29 mouse cellular contexts compared by ENCODE assay signal in genomic region chr2:168031842-168032241, GRCm38 (mm10). TPM values are rescaled to one million over a fixed set of nuclear protein-coding genes. Genes with fewer than 3 reads are reported as not detected.
DNase-seq lines count a peak whose midpoint lies in the region; ATAC-seq lines count a peak whose summit lies in the region.
"Had no signal": no experiment of that assay in that cellular context is flagged by ENCODE, and none has a peak within 500 bp of the region (broad histone marks: within the 10 kb centered on the region; RNA-seq: fewer than 3 reads in every experiment).

No protein-coding gene starts in this region.

- H3K27ac ChIP-seq in embryonic facial prominence, embryonic 12.5 days, result no peak overlapping the region
- no peak overlapping the region for H3K27ac ChIP-seq in embryonic facial prominence, embryonic 10.5 days (replicated peaks)
- no peak overlapping the region for H3K27ac ChIP-seq in kidney, embryonic 16.5 days (ENCODE audit: low read length)
- H3K27ac ChIP-seq in kidney, embryonic 14.5 days (ENCODE audit: low read depth, low read length), result no peak overlapping the region
- 0 out of 2 replicates have a peak overlapping the region, but pooled peaks have one; percentile 20 for H3K27ac ChIP-seq in limb, embryonic 10.5 days
- no peak overlapping the region for H3K27ac ChIP-seq in stomach, embryonic 16.5 days (ENCODE audit: low read length)
- H3K27ac ChIP-seq: forebrain, embryonic 10.5 days; forebrain, embryonic 15.5 days; gastrocnemius, adult 2 months; heart, adult 2 months; heart, embryonic 15.5 days; hindbrain, embryonic 13.5 days; kidney, postnatal 0 days; limb, embryonic 12.5 days; liver, embryonic 13.5 days; neural tube, embryonic 12.5 days had no signal

- H3K27me3 ChIP-seq in embryonic facial prominence, embryonic 12.5 days, result no peaks in the 10 kb centered on the region
- no peaks in the 10 kb centered on the region for H3K27me3 ChIP-seq in embryonic facial prominence, embryonic 10.5 days (replicated peaks; ENCODE audit: low read depth, poor library complexity, severe bottlenecking)
- no peaks in the 10 kb centered on the region for H3K27me3 ChIP-seq in kidney, embryonic 16.5 days (ENCODE audit: insufficient read depth, low read length)
- H3K27me3 ChIP-seq in kidney, embryonic 14.5 days (ENCODE audit: control insufficient read depth, insufficient read depth, low read length), result no peaks in the 10 kb centered on the region
- no peaks in the 10 kb centered on the region for H3K27me3 ChIP-seq in limb, embryonic 10.5 days (ENCODE audit: low read depth, poor library complexity, severe bottlenecking)
- no peaks in the 10 kb centered on the region for H3K27me3 ChIP-seq in stomach, embryonic 16.5 days (ENCODE audit: control insufficient read depth, insufficient read depth, low read length)
- H3K27me3 ChIP-seq: forebrain, embryonic 15.5 days; heart, embryonic 15.5 days; hindbrain, embryonic 13.5 days; limb, embryonic 12.5 days; liver, embryonic 13.5 days; neural tube, embryonic 12.5 days had no signal

- no peaks in the 10 kb centered on the region for H3K4me1 ChIP-seq in embryonic facial prominence, embryonic 12.5 days
- H3K4me1 ChIP-seq in embryonic facial prominence, embryonic 10.5 days, result peaks cover 17% of the 10 kb centered on the region
- peaks cover 2% of the 10 kb centered on the region; the same call in 1 of the 2 replicates for H3K4me1 ChIP-seq in kidney, embryonic 16.5 days (ENCODE audit: insufficient read depth, low read length)
- H3K4me1 ChIP-seq in kidney, embryonic 14.5 days (ENCODE audit: control insufficient read depth, insufficient read depth, low read length), result peaks cover 3% of the 10 kb centered on the region; the same call in 1 of the 2 replicates
- H3K4me1 ChIP-seq in limb, embryonic 10.5 days, result peaks cover 20% of the 10 kb centered on the region
- H3K4me1 ChIP-seq in stomach, embryonic 16.5 days (ENCODE audit: control insufficient read depth, insufficient read depth, low read length), result peaks cover 4% of the 10 kb centered on the region; the same call in 1 of the 2 replicates
- H3K4me1 ChIP-seq: forebrain, embryonic 15.5 days; neural tube, embryonic 12.5 days had no signal

- H3K9me3 ChIP-seq in embryonic facial prominence, embryonic 12.5 days, result peaks cover 5% of the 10 kb centered on the region; the same call in 1 of the 2 replicates
- peaks cover 8% of the 10 kb centered on the region; the same call in 1 of the 2 replicates for H3K9me3 ChIP-seq in embryonic facial prominence, embryonic 10.5 days
- peaks cover 7% of the 10 kb centered on the region for H3K9me3 ChIP-seq in kidney, embryonic 16.5 days (ENCODE audit: low read length)
- H3K9me3 ChIP-seq in kidney, embryonic 14.5 days (ENCODE audit: control insufficient read depth, low read length), result peaks cover 8% of the 10 kb centered on the region
- H3K9me3 ChIP-seq in limb, embryonic 10.5 days (replicated peaks), result no peaks in the 10 kb centered on the region
- peaks cover 8% of the 10 kb centered on the region; the same call in 1 of the 2 replicates for H3K9me3 ChIP-seq in stomach, embryonic 16.5 days (replicated peaks; ENCODE audit: control insufficient read depth, low read length)
- H3K9me3 ChIP-seq: forebrain, embryonic 15.5 days; hindbrain, embryonic 13.5 days; neural tube, embryonic 12.5 days had no signal

- H3K9ac ChIP-seq in embryonic facial prominence, embryonic 12.5 days, result no peak overlapping the region
- no peak overlapping the region for H3K9ac ChIP-seq in kidney, embryonic 16.5 days (replicated peaks; ENCODE audit: low read length)
- no peak overlapping the region for H3K9ac ChIP-seq in kidney, embryonic 14.5 days (ENCODE audit: low read depth, low read length)
- H3K9ac ChIP-seq in stomach, embryonic 16.5 days (ENCODE audit: low read length), result no peak overlapping the region
- H3K9ac ChIP-seq: forebrain, embryonic 15.5 days; heart, embryonic 15.5 days; hindbrain, embryonic 13.5 days; limb, embryonic 12.5 days; liver, embryonic 13.5 days; lung, embryonic 14.5 days; neural tube, embryonic 12.5 days had no signal

- DNase-seq in embryonic facial prominence, embryonic 10.5 days (ENCODE audit: low spot score), result no peak
- DNase-seq in limb, embryonic 10.5 days (ENCODE audit: low spot score), result no peak
- DNase-seq in left cerebral cortex, adult 8-10 months (ENCODE audit: low spot score in 2 of 2), result no peak
- DNase-seq: adrenal gland, adult 8-10 months; cerebellum, adult 8-10 months; cerebellum, postnatal 25 days; gastrocnemius, adult 2 months; gastrocnemius, postnatal 36 days; heart, adult 2 months; heart, postnatal 4 days; kidney, adult 18-20 months; liver, embryonic 13.5 days; lung, embryonic 14.5 days; lung, postnatal 14 days; right cerebral cortex, adult 18-20 months; spleen, adult 18-20 months had no signal

- WGBS in embryonic facial prominence, embryonic 12.5 days, result 86% methylated on average over 2 of the region's 2 CpGs
- WGBS in embryonic facial prominence, embryonic 10.5 days, result 78% methylated on average over 2 of the region's 2 CpGs
- WGBS in kidney, embryonic 16.5 days, result 73% methylated on average over 2 of the region's 2 CpGs
- WGBS in kidney, embryonic 14.5 days, result 79% methylated on average over 2 of the region's 2 CpGs
- WGBS in limb, embryonic 10.5 days, result 73% methylated on average over 2 of the region's 2 CpGs
- whole genome bisulfite sequencing in stomach, embryonic 16.5 days, result 76% methylated on average over 2 of the region's 2 CpGs

- H3K4me3 ChIP-seq in embryonic facial prominence, embryonic 12.5 days, result no peak overlapping the region
- H3K4me3 ChIP-seq in embryonic facial prominence, embryonic 10.5 days, result no peak overlapping the region
- H3K4me3 ChIP-seq in kidney, embryonic 16.5 days (ENCODE audit: low read length), result no peak overlapping the region
- H3K4me3 ChIP-seq in kidney, embryonic 14.5 days (ENCODE audit: low read length), result no peak overlapping the region
- H3K4me3 ChIP-seq in limb, embryonic 10.5 days, result no peak overlapping the region
- H3K4me3 ChIP-seq in stomach, embryonic 16.5 days (replicated peaks; ENCODE audit: low read length), result no peak overlapping the region
- H3K4me3 ChIP-seq: forebrain, embryonic 10.5 days; forebrain, embryonic 15.5 days; gastrocnemius, adult 2 months; heart, adult 2 months; heart, embryonic 15.5 days; hindbrain, embryonic 13.5 days; limb, embryonic 12.5 days; liver, embryonic 13.5 days; myocyte; neural tube, embryonic 12.5 days had no signal

- no peak overlapping the region for H3K4me2 ChIP-seq in embryonic facial prominence, embryonic 12.5 days (replicated peaks)
- H3K4me2 ChIP-seq in kidney, embryonic 16.5 days (replicated peaks; ENCODE audit: low read depth, low read length), result no peak overlapping the region
- no peak overlapping the region for H3K4me2 ChIP-seq in kidney, embryonic 14.5 days (replicated peaks; ENCODE audit: low read depth, low read length)
- H3K4me2 ChIP-seq in stomach, embryonic 16.5 days (ENCODE audit: low read depth, low read length), result no peak overlapping the region
- H3K4me2 ChIP-seq: forebrain, embryonic 15.5 days; heart, embryonic 15.5 days; hindbrain, embryonic 13.5 days; limb, embryonic 12.5 days; liver, embryonic 13.5 days; lung, embryonic 14.5 days; midbrain, embryonic 11.5 days; neural tube, embryonic 12.5 days had no signal

- 0 out of 2 replicates have a peak, but pooled peaks have one; percentile 36 for ATAC-seq in embryonic facial prominence, embryonic 12.5 days (ENCODE audit: insufficient number of reproducible peaks, insufficient read depth, low FRiP score, low TSS enrichment)
- ATAC-seq in kidney, embryonic 16.5 days (ENCODE audit: low FRiP score, low TSS enrichment), result 0 out of 2 replicates have a peak, but pooled peaks have one; percentile 22
- ATAC-seq in kidney, embryonic 14.5 days (ENCODE audit: low FRiP score, low TSS enrichment), result no peak
- peak; percentile 39; the same call in 1 of the 2 replicates for ATAC-seq in stomach, embryonic 16.5 days (ENCODE audit: insufficient read depth, low FRiP score)
- ATAC-seq: forebrain, embryonic 15.5 days had no signal

- no peaks in the 10 kb centered on the region for H3K36me3 ChIP-seq in embryonic facial prominence, embryonic 12.5 days
- no peaks in the 10 kb centered on the region for H3K36me3 ChIP-seq in embryonic facial prominence, embryonic 10.5 days (replicated peaks)
- no peaks in the 10 kb centered on the region for H3K36me3 ChIP-seq in kidney, embryonic 16.5 days (ENCODE audit: insufficient read depth, low read length)
- H3K36me3 ChIP-seq in kidney, embryonic 14.5 days (ENCODE audit: control insufficient read depth, insufficient read depth, low read length), result no peaks in the 10 kb centered on the region
- H3K36me3 ChIP-seq in limb, embryonic 10.5 days, result no peaks in the 10 kb centered on the region
- H3K36me3 ChIP-seq in stomach, embryonic 16.5 days (ENCODE audit: control insufficient read depth, insufficient read depth, low read length), result no peaks in the 10 kb centered on the region
- H3K36me3 ChIP-seq: forebrain, embryonic 10.5 days; forebrain, embryonic 15.5 days; heart, embryonic 15.5 days; hindbrain, embryonic 13.5 days; limb, embryonic 12.5 days; liver, embryonic 13.5 days; neural tube, embryonic 12.5 days had no signal

RNA-seq across cellular contexts. Expression of gene Ripor3, which starts 21.4 kb away (rescaled TPM):
- 2.0 and 3.6 TPM in 2 replicates for polyA plus RNA-seq in embryonic facial prominence, embryonic 12.5 days (2016; fragmentation: Nextera tagmentation; extraction: Ambion mirVana)
- polyA plus RNA-seq in embryonic facial prominence, embryonic 10.5 days (2016; fragmentation: Nextera tagmentation; extraction: Ambion mirVana), result 0.47 and 0.95 TPM in 2 replicates
- 1.9 and 2.6 TPM in 2 replicates for polyA plus RNA-seq in kidney, embryonic 16.5 days (2015; fragmentation: Nextera tagmentation; extraction: Ambion mirVana)
- 0.53 and 1.0 TPM in 2 replicates for polyA plus RNA-seq in kidney, embryonic 14.5 days (2014; fragmentation: Nextera tagmentation; extraction: Ambion mirVana)
- 0.44 and 0.49 TPM in 2 replicates for polyA plus RNA-seq in limb, embryonic 10.5 days (2016; fragmentation: Nextera tagmentation; extraction: Ambion mirVana)
- polyA plus RNA-seq in stomach, embryonic 16.5 days (2015; fragmentation: Nextera tagmentation; extraction: Ambion mirVana), result 3.5 and 3.6 TPM in 2 replicates
- total RNA-seq in left cerebral cortex, adult 8-10 months (2022), result 1 to 10 TPM in 1 of 4 experiments, under 1 TPM in 3; 0.37 to 1.0 (median 0.65) TPM

RNA-seq across cellular contexts. Expression of gene Pard6b, which starts 49.0 kb away (rescaled TPM):
- polyA plus RNA-seq in embryonic facial prominence, embryonic 12.5 days (2016; fragmentation: Nextera tagmentation; extraction: Ambion mirVana), result 6.0 and 6.6 TPM in 2 replicates
- polyA plus RNA-seq in embryonic facial prominence, embryonic 10.5 days (2016; fragmentation: Nextera tagmentation; extraction: Ambion mirVana), result 7.3 and 7.4 TPM in 2 replicates
- 20.0 and 23.9 TPM in 2 replicates for polyA plus RNA-seq in kidney, embryonic 16.5 days (2015; fragmentation: Nextera tagmentation; extraction: Ambion mirVana)
- 9.7 and 22.0 TPM in 2 replicates for polyA plus RNA-seq in kidney, embryonic 14.5 days (2014; fragmentation: Nextera tagmentation; extraction: Ambion mirVana)
- 4.5 and 6.0 TPM in 2 replicates for polyA plus RNA-seq in limb, embryonic 10.5 days (2016; fragmentation: Nextera tagmentation; extraction: Ambion mirVana)
- 8.3 TPM in 2 replicates for polyA plus RNA-seq in stomach, embryonic 16.5 days (2015; fragmentation: Nextera tagmentation; extraction: Ambion mirVana)
- total RNA-seq in left cerebral cortex, adult 8-10 months (2022), result 1 to 10 TPM; 4.7 to 6.5 (median 5.8) TPM
